Mouse (Mus musculus): ENCODE results near the gene D5Ertd579e. TPM values are rescaled to one million over a fixed set of nuclear protein-coding genes. Genes with fewer than 3 reads are reported as not detected.

D5Ertd579e gene
- polyA plus RNA-seq, 1 experiment, result 3.7 TPM

GRCm38 (mm10) chr5:36722415-36722856 is 26.6 kb upstream of the D5Ertd579e start:
- H3K4me1 ChIP-seq, result peaks cover 88% of the 10 kb centered on the region
- no peaks in the 10 kb centered on the region for H3K36me3 ChIP-seq (replicated peaks; ENCODE audit: low read length)
- H3K9me3 ChIP-seq, result no peaks in the 10 kb centered on the region
- H3K27me3 ChIP-seq (replicated peaks), result peaks cover 10% of the 10 kb centered on the region
- peak overlapping the region; percentile 38 for H3K4me3 ChIP-seq (replicated peaks)
- TF ChIP-seq GATA1 (IDR thresholded peaks at IDR 0.05; ENCODE audit: borderline replicate concordance, low read length) (no peak), FLI1 (IDR thresholded peaks at IDR 0.05; ENCODE audit: low read length) (no peak)

GRCm38 (mm10) chr5:36720710-36721375 is 25.0 kb upstream of the D5Ertd579e start:
- peak overlapping the region; percentile 64 for H3K4me3 ChIP-seq (replicated peaks)
- no peaks in the 10 kb centered on the region for H3K9me3 ChIP-seq
- no peaks in the 10 kb centered on the region for H3K36me3 ChIP-seq (replicated peaks; ENCODE audit: low read length)
- H3K4me1 ChIP-seq, result peaks cover 85% of the 10 kb centered on the region
- TF ChIP-seq FLI1 (IDR thresholded peaks at IDR 0.05; ENCODE audit: low read length) (no peak), GATA1 (IDR thresholded peaks at IDR 0.05; ENCODE audit: borderline replicate concordance, low read length) (no peak)
- H3K27me3 ChIP-seq (replicated peaks), result peaks cover 17% of the 10 kb centered on the region

- H3K9me3 ChIP-seq, result no peaks in the 10 kb centered on the region
- peaks cover 86% of the 10 kb centered on the region for H3K4me1 ChIP-seq
- no peaks in the 10 kb centered on the region for H3K36me3 ChIP-seq (replicated peaks; ENCODE audit: low read length)
- TF ChIP-seq GATA1 (IDR thresholded peaks at IDR 0.05; ENCODE audit: borderline replicate concordance, low read length) (no peak), FLI1 (IDR thresholded peaks at IDR 0.05; ENCODE audit: low read length) (no peak)
- peaks cover 17% of the 10 kb centered on the region for H3K27me3 ChIP-seq (replicated peaks)
- peak overlapping the region; percentile 38 for H3K4me3 ChIP-seq (replicated peaks)
Observed at GRCm38 (mm10) chr5:36720219-36720618, 24.4 kb upstream of the D5Ertd579e start.

GRCm38 (mm10) chr5:36719601-36720000 is 23.8 kb upstream of the D5Ertd579e start:
- TF ChIP-seq FLI1 (IDR thresholded peaks at IDR 0.05; ENCODE audit: low read length) (no peak), GATA1 (IDR thresholded peaks at IDR 0.05; ENCODE audit: borderline replicate concordance, low read length) (no peak)
- Histone ChIP-seq H3K27me3 (replicated peaks) (peaks cover 17% of the 10 kb centered on the region), H3K4me3 (replicated peaks) (no peak overlapping the region), H3K9me3 (no peaks in the 10 kb centered on the region), H3K36me3 (replicated peaks; ENCODE audit: low read length) (no peaks in the 10 kb centered on the region), H3K4me1 (peaks cover 93% of the 10 kb centered on the region)

GRCm38 (mm10) chr5:36719135-36719534 is 23.3 kb upstream of the D5Ertd579e start:
- Histone ChIP-seq H3K9me3 (no peaks in the 10 kb centered on the region), H3K4me1 (peaks cover 93% of the 10 kb centered on the region), H3K36me3 (replicated peaks; ENCODE audit: low read length) (no peaks in the 10 kb centered on the region), H3K4me3 (replicated peaks) (peak overlapping the region; percentile 47), H3K27me3 (replicated peaks) (peaks cover 17% of the 10 kb centered on the region)
- TF ChIP-seq GATA1 (IDR thresholded peaks at IDR 0.05; ENCODE audit: borderline replicate concordance, low read length), result no peak
- no peak for TF ChIP-seq FLI1 (IDR thresholded peaks at IDR 0.05; ENCODE audit: low read length)

DNA sequence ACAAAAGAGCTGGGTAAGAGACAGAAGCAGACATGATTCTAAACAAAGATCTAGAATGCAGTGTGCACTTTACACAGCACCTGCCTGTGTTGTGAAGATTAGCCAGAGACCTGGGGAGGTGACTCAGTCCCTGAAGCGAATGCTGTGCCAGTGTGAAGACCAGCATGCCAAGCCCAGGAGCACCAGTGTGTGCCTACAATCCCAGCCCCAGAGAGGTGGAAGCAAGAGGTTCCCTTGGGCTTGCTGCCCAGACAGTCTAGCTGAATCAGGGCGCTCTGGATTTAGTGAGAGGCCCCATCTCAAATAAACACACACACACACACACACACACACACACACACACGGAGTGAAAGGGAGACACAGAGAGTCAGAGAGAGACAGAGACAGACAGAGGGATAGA is 22.1 kb upstream of the D5Ertd579e start:
- no peaks in the 10 kb centered on the region for H3K9me3 ChIP-seq
- H3K36me3 ChIP-seq (replicated peaks; ENCODE audit: low read length), result no peaks in the 10 kb centered on the region
- H3K4me1 ChIP-seq, result peaks cover 93% of the 10 kb centered on the region
- no peak overlapping the region for H3K4me3 ChIP-seq (replicated peaks)
- H3K27me3 ChIP-seq (replicated peaks), result peaks cover 17% of the 10 kb centered on the region
- no peak for TF ChIP-seq FLI1 (IDR thresholded peaks at IDR 0.05; ENCODE audit: low read length)
- TF ChIP-seq GATA1 (IDR thresholded peaks at IDR 0.05; ENCODE audit: borderline replicate concordance, low read length), result no peak

DNA sequence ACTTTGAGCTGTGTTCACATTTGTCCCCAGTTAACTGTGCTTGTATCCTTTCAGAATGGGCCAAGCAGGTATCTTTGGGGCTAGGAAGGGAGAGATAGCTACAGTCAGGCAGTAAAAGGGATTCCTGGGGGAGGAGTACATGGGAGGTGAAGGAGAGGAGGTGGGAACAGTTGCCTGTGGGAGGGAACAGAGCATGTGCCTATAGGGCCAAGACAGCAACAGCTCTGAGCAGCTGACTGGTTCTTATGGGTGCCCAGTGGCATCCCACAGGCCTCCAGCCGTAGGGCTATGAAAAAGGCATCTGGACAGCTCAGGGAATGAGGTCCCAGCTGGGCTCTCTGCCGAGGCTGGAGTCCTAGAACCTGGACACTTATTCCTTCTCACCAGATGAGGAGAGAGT is 21.0 kb upstream of the D5Ertd579e start:
- Histone ChIP-seq H3K4me1 (peaks cover 93% of the 10 kb centered on the region), H3K27me3 (replicated peaks) (peaks cover 17% of the 10 kb centered on the region), H3K9me3 (no peaks in the 10 kb centered on the region), H3K36me3 (replicated peaks; ENCODE audit: low read length) (no peaks in the 10 kb centered on the region), H3K4me3 (replicated peaks) (no peak overlapping the region)
- TF ChIP-seq FLI1 (IDR thresholded peaks at IDR 0.05; ENCODE audit: low read length) (no peak), GATA1 (IDR thresholded peaks at IDR 0.05; ENCODE audit: borderline replicate concordance, low read length) (no peak)

DNA sequence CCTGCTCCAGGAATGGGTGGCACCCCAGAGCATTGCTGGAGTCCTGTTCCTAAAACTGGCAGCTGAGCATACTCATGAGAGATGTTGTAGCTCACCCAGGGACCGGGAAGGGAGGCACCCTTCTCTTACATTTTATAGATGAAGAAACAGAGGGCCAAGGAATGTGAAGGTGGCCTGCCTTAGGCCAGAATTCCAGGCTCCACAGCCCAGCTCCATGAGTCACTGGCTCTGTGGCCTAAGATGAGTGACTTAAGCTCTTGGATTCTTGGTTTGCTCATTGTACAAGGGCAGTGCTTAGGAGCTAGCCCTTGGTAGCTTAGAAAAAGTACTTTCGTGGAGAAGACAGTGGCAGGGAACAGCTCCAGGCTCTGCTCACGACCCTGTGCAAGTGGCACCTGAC is 19.0 kb upstream of the D5Ertd579e start:
- no peak for TF ChIP-seq GATA1 (IDR thresholded peaks at IDR 0.05; ENCODE audit: borderline replicate concordance, low read length)
- TF ChIP-seq FLI1 (IDR thresholded peaks at IDR 0.05; ENCODE audit: low read length), result no peak
- peaks cover 17% of the 10 kb centered on the region for H3K27me3 ChIP-seq (replicated peaks)
- no peak overlapping the region for H3K4me3 ChIP-seq (replicated peaks)
- no peaks in the 10 kb centered on the region for H3K9me3 ChIP-seq
- peaks cover 81% of the 10 kb centered on the region for H3K4me1 ChIP-seq
- no peaks in the 10 kb centered on the region for H3K36me3 ChIP-seq (replicated peaks; ENCODE audit: low read length)

- peaks cover 71% of the 10 kb centered on the region for H3K4me1 ChIP-seq
- no peaks in the 10 kb centered on the region for H3K36me3 ChIP-seq (replicated peaks; ENCODE audit: low read length)
- H3K27me3 ChIP-seq (replicated peaks), result peaks cover 19% of the 10 kb centered on the region
- peak overlapping the region; percentile 69 for H3K4me3 ChIP-seq (replicated peaks)
- no peaks in the 10 kb centered on the region for H3K9me3 ChIP-seq
- TF ChIP-seq GATA1 (IDR thresholded peaks at IDR 0.05; ENCODE audit: borderline replicate concordance, low read length) (no peak), FLI1 (IDR thresholded peaks at IDR 0.05; ENCODE audit: low read length) (no peak)
Observed at GRCm38 (mm10) chr5:36713693-36714092, 17.9 kb upstream of the D5Ertd579e start.

Data from megakaryocyte, embryonic 14.5 days (primary cell).